Mouse (Mus musculus): ENCODE results near the gene Cdk14. TPM values are rescaled to one million over a fixed set of nuclear protein-coding genes. Genes with fewer than 3 reads are reported as not detected.

Cdk14 gene
- 14.4 and 14.7 TPM in 2 replicates for polyA plus RNA-seq (2015; fragmentation: Nextera tagmentation; extraction: Ambion mirVana)

- Histone ChIP-seq H3K4me3 (replicated peaks; ENCODE audit: low read length) (no peak within 1 kb of the TSS), H3K9me3 (replicated peaks; ENCODE audit: control insufficient read depth, low read length) (no peaks in the 10 kb centered on the region; the same call in 1 of the 2 replicates), H3K27ac (ENCODE audit: low read length) (0 out of 2 replicates have a peak within 1 kb of the TSS, but pooled peaks have one; percentile 34), H3K4me2 (ENCODE audit: low read depth, low read length) (no peak within 1 kb of the TSS), H3K27me3 (ENCODE audit: control insufficient read depth, insufficient read depth, low read length) (no peaks in the 10 kb centered on the region), H3K36me3 (ENCODE audit: control insufficient read depth, insufficient read depth, low read length) (no peaks in the 10 kb centered on the region), H3K9ac (ENCODE audit: low read length) (no peak within 1 kb of the TSS), H3K4me1 (ENCODE audit: control insufficient read depth, insufficient read depth, low read length) (no peaks in the 10 kb centered on the region)
- WGBS, result 81% methylated on average over 9 of the region's 9 CpGs
- ATAC-seq (ENCODE audit: insufficient read depth, low FRiP score), result no peak
Measured at GRCm38 (mm10) chr5:5419992-5420455, at the start of gene Cdk14. Gene Cdk14 (minus strand): TSS chr5:5420312.

DNA sequence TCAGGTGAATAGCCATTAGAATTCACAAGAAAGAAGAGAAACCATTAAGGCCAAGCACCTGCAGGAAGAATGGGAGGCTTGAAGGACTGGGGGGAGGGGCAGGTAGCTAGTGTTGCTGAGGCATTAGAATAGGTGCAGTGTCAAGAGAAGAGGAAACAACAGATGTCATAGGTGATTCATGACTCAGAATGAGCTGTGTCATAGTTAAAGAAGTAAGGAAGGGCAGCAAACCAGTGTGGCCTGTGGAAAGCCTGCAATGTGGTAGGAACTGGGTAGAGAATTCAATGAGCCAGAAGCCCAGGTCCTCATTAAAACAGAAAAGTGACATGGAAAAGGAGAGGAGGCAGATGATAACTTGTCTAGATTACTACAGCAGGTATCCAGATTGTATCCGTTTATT, 45.1 kb upstream of the Cdk14 start:
- H3K27me3 ChIP-seq (ENCODE audit: control insufficient read depth, insufficient read depth, low read length), result no peaks in the 10 kb centered on the region
- 56% methylated on average over 1 of the region's 1 CpGs for WGBS
- no peaks in the 10 kb centered on the region for H3K4me1 ChIP-seq (ENCODE audit: control insufficient read depth, insufficient read depth, low read length)
- no peak overlapping the region for H3K4me2 ChIP-seq (ENCODE audit: low read depth, low read length)
- no peak overlapping the region for H3K9ac ChIP-seq (ENCODE audit: low read length)
- no peak overlapping the region for H3K27ac ChIP-seq (ENCODE audit: low read length)
- no peaks in the 10 kb centered on the region for H3K9me3 ChIP-seq (replicated peaks; ENCODE audit: control insufficient read depth, low read length)
- no peak overlapping the region for H3K4me3 ChIP-seq (replicated peaks; ENCODE audit: low read length)
- no peak for ATAC-seq (ENCODE audit: insufficient read depth, low FRiP score)
- H3K36me3 ChIP-seq (ENCODE audit: control insufficient read depth, insufficient read depth, low read length), result no peaks in the 10 kb centered on the region

- Histone ChIP-seq H3K9ac (ENCODE audit: low read length) (no peak overlapping the region), H3K27me3 (ENCODE audit: control insufficient read depth, insufficient read depth, low read length) (no peaks in the 10 kb centered on the region), H3K36me3 (ENCODE audit: control insufficient read depth, insufficient read depth, low read length) (no peaks in the 10 kb centered on the region), H3K27ac (ENCODE audit: low read length) (no peak overlapping the region), H3K9me3 (replicated peaks; ENCODE audit: control insufficient read depth, low read length) (no peaks in the 10 kb centered on the region), H3K4me2 (ENCODE audit: low read depth, low read length) (no peak overlapping the region), H3K4me1 (ENCODE audit: control insufficient read depth, insufficient read depth, low read length) (no peaks in the 10 kb centered on the region), H3K4me3 (replicated peaks; ENCODE audit: low read length) (no peak overlapping the region)
- ATAC-seq (ENCODE audit: insufficient read depth, low FRiP score), result no peak
- WGBS, result 67% methylated on average over 5 of the region's 5 CpGs
Measured at GRCm38 (mm10) chr5:5431746-5432438, 11.8 kb upstream of the Cdk14 start.

DNA sequence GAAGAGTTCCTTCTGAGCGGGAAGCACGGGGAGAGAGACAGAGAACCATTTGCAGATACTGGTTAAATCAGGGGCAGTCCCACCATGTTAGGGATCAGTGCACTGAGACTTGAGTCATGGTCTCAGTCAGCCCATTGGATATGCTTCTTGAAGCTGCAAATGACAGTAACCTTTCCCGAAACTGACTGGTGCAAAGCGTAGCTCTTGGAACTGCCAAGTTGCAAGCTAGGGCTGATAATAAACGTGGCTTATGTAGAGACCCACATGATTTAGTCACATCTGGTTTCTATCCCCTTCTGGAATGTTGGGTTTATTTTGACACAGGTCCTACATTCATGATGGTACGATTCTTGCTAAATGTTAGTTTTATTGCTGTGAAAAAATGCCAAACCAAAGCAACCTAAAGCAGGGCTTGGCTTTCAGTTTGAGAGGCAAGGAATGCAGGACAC, 3.6 kb upstream of the Cdk14 start:
- peak overlapping the region; percentile 7; the same call in 1 of the 2 replicates for H3K4me2 ChIP-seq (ENCODE audit: low read depth, low read length)
- peak overlapping the region; percentile 36 for H3K27ac ChIP-seq (ENCODE audit: low read length)
- no peaks in the 10 kb centered on the region for H3K4me1 ChIP-seq (ENCODE audit: control insufficient read depth, insufficient read depth, low read length)
- H3K27me3 ChIP-seq (ENCODE audit: control insufficient read depth, insufficient read depth, low read length), result no peaks in the 10 kb centered on the region
- H3K4me3 ChIP-seq (replicated peaks; ENCODE audit: low read length), result no peak overlapping the region
- H3K9me3 ChIP-seq (replicated peaks; ENCODE audit: control insufficient read depth, low read length), result no peaks in the 10 kb centered on the region; the same call in 1 of the 2 replicates
- ATAC-seq (ENCODE audit: insufficient read depth, low FRiP score), result no peak; the same call in 1 of the 2 replicates
- no peaks in the 10 kb centered on the region for H3K36me3 ChIP-seq (ENCODE audit: control insufficient read depth, insufficient read depth, low read length)
- H3K9ac ChIP-seq (ENCODE audit: low read length), result no peak overlapping the region
- 44% methylated on average over 6 of the region's 6 CpGs for WGBS

- Histone ChIP-seq H3K9me3 (replicated peaks; ENCODE audit: control insufficient read depth, low read length) (no peaks in the 10 kb centered on the region; the same call in 1 of the 2 replicates), H3K36me3 (ENCODE audit: control insufficient read depth, insufficient read depth, low read length) (no peaks in the 10 kb centered on the region), H3K27ac (ENCODE audit: low read length) (peak overlapping the region; percentile 15; the same call in 1 of the 2 replicates), H3K9ac (ENCODE audit: low read length) (no peak overlapping the region), H3K4me3 (replicated peaks; ENCODE audit: low read length) (no peak overlapping the region), H3K4me2 (ENCODE audit: low read depth, low read length) (no peak overlapping the region), H3K27me3 (ENCODE audit: control insufficient read depth, insufficient read depth, low read length) (no peaks in the 10 kb centered on the region), H3K4me1 (ENCODE audit: control insufficient read depth, insufficient read depth, low read length) (no peaks in the 10 kb centered on the region)
- ATAC-seq (ENCODE audit: insufficient read depth, low FRiP score), result no peak
- WGBS, result 66% methylated on average over 4 of the region's 4 CpGs
Measured at GRCm38 (mm10) chr5:5423081-5423480, 3.0 kb upstream of the Cdk14 start.

DNA sequence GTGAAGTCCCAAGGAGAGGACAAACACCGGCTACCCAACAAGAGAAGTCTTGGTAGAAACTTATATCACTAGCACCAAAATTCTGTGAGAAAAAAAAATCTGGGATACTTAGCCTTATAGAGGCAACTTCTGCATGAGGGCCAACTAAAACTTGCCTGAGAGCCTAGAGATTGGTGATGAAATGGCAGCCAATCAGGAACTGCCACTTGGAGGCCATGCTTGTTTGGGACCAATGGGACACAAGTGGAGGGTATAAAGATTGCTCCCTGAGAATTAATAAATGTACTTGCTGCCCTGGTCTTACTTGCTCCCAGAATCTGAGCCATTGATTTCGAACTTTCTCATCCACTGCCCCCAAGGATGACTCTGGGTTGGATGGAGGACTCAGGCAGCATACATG, 1.3 kb upstream of the Cdk14 start:
- H3K4me1 ChIP-seq (ENCODE audit: control insufficient read depth, insufficient read depth, low read length), result no peaks in the 10 kb centered on the region
- no peaks in the 10 kb centered on the region for H3K36me3 ChIP-seq (ENCODE audit: control insufficient read depth, insufficient read depth, low read length)
- no peaks in the 10 kb centered on the region for H3K27me3 ChIP-seq (ENCODE audit: control insufficient read depth, insufficient read depth, low read length)
- no peak overlapping the region for H3K9ac ChIP-seq (ENCODE audit: low read length)
- H3K27ac ChIP-seq (ENCODE audit: low read length), result no peak overlapping the region
- no peak for ATAC-seq (ENCODE audit: insufficient read depth, low FRiP score)
- H3K4me2 ChIP-seq (ENCODE audit: low read depth, low read length), result no peak overlapping the region
- H3K9me3 ChIP-seq (replicated peaks; ENCODE audit: control insufficient read depth, low read length), result no peaks in the 10 kb centered on the region; the same call in 1 of the 2 replicates
- WGBS, result 91% methylated on average over 2 of the region's 2 CpGs
- H3K4me3 ChIP-seq (replicated peaks; ENCODE audit: low read length), result no peak overlapping the region

- ATAC-seq (ENCODE audit: insufficient read depth, low FRiP score), result no peak
- Histone ChIP-seq H3K4me1 (ENCODE audit: control insufficient read depth, insufficient read depth, low read length) (0 out of 2 replicates have a peak, but pooled peaks cover 3% of the 10 kb centered on the region), H3K36me3 (ENCODE audit: control insufficient read depth, insufficient read depth, low read length) (no peaks in the 10 kb centered on the region), H3K9ac (ENCODE audit: low read length) (no peak overlapping the region), H3K27ac (ENCODE audit: low read length) (0 out of 2 replicates have a peak overlapping the region, but pooled peaks have one; percentile 6), H3K9me3 (replicated peaks; ENCODE audit: control insufficient read depth, low read length) (no peaks in the 10 kb centered on the region; the same call in 1 of the 2 replicates), H3K4me3 (replicated peaks; ENCODE audit: low read length) (no peak overlapping the region), H3K27me3 (ENCODE audit: control insufficient read depth, insufficient read depth, low read length) (no peaks in the 10 kb centered on the region), H3K4me2 (ENCODE audit: low read depth, low read length) (no peak overlapping the region)
- WGBS, result 60% methylated on average over 1 of the region's 1 CpGs
Measured at GRCm38 (mm10) chr5:5419253-5419652, 859 bp downstream of the Cdk14 start.

GRCm38 (mm10) chr5:5414835-5415234, 5.3 kb downstream of the Cdk14 start:
- Histone ChIP-seq H3K4me3 (replicated peaks; ENCODE audit: low read length) (no peak overlapping the region), H3K27me3 (ENCODE audit: control insufficient read depth, insufficient read depth, low read length) (no peaks in the 10 kb centered on the region), H3K9me3 (replicated peaks; ENCODE audit: control insufficient read depth, low read length) (no peaks in the 10 kb centered on the region), H3K4me1 (ENCODE audit: control insufficient read depth, insufficient read depth, low read length) (0 out of 2 replicates have a peak, but pooled peaks cover 3% of the 10 kb centered on the region), H3K9ac (ENCODE audit: low read length) (no peak overlapping the region), H3K36me3 (ENCODE audit: control insufficient read depth, insufficient read depth, low read length) (no peaks in the 10 kb centered on the region), H3K4me2 (ENCODE audit: low read depth, low read length) (no peak overlapping the region), H3K27ac (ENCODE audit: low read length) (no peak overlapping the region)
- ATAC-seq (ENCODE audit: insufficient read depth, low FRiP score), result no peak
- 60% methylated on average over 3 of the region's 3 CpGs for WGBS

DNA sequence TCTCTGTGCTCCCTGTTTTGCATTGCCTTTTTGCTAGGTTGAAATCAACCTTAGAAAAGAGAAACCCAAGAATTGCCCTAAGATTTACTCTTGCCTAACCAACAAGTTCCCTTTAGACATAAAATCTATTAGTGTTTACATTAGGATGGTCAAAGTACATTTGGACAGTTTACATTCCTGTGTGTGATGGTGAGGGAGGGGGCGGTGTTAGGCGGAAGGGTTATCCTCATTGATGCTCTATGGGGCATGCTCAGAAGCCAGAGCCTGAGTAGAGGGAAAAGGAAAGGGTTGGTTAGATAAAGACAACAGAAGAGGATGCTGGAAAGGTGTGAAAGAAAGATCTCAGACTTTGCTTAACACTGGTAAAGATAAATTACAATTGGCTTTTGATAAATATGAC, 8.2 kb downstream of the Cdk14 start:
- Histone ChIP-seq H3K27ac (ENCODE audit: low read length) (no peak overlapping the region), H3K27me3 (ENCODE audit: control insufficient read depth, insufficient read depth, low read length) (no peaks in the 10 kb centered on the region), H3K4me1 (ENCODE audit: control insufficient read depth, insufficient read depth, low read length) (0 out of 2 replicates have a peak, but pooled peaks cover 3% of the 10 kb centered on the region), H3K9ac (ENCODE audit: low read length) (no peak overlapping the region), H3K4me2 (ENCODE audit: low read depth, low read length) (no peak overlapping the region), H3K9me3 (replicated peaks; ENCODE audit: control insufficient read depth, low read length) (no peaks in the 10 kb centered on the region), H3K4me3 (replicated peaks; ENCODE audit: low read length) (no peak overlapping the region), H3K36me3 (ENCODE audit: control insufficient read depth, insufficient read depth, low read length) (no peaks in the 10 kb centered on the region)
- ATAC-seq (ENCODE audit: insufficient read depth, low FRiP score), result no peak
- 44% methylated on average over 2 of the region's 2 CpGs for WGBS

Measured in stomach, embryonic 16.5 days (tissue).